Mouse (Mus musculus) inflammation-experienced regulatory T-cells, adult 6 months (primary cell): Measurements from ENCODE around the gene Csmd2. TPM values are rescaled to one million over a fixed set of nuclear protein-coding genes. Genes with fewer than 3 reads are reported as not detected.

Experiments
- polyA plus RNA-seq, 3 experiments: library from polyadenylated mRNA; unstranded; fragments of 100-300 nt; shearing (Covaris generic); gene quantifications; one replicate each; pipeline ENCODE4 v1.2.1; 2017

The Csmd2 gene
- polyA plus RNA-seq, 3 experiments from 2014 or later = not detected

Other genes starting within 250 kb of the Csmd2 start
- gene CK137956, start 16.9 kb upstream of the Csmd2 start, polyA plus RNA-seq = not detected